Mouse (Mus musculus) kidney, embryonic 16.5 days (tissue): ENCODE measurements at regions not wholly inside any gene's neighbourhood (a gene's known extent, or its start where the extent isn't known, plus 50 kb on each side); places are given as distances from the start of the nearest gene placed in this dataset.

ENCODE experiments used
- ATAC-seq: fragments of 200-750 bp; cut with Nextera tagmentation; 2 replicates; pipeline ENCODE4 v1.8.0; 2017; ENCODE audit warnings: moderate TSS enrichment; ENCODE audit not compliant: low FRiP score, low TSS enrichment
- H3K27ac ChIP-seq: fragments of 300-500 bp; sonication (generic); 2 replicates; pipeline ENCODE4 v1.5.1; 2014; ENCODE audit warnings: low read length
- H3K27me3 ChIP-seq: fragments of 300-500 bp; sonication (generic); 2 replicates; pipeline ENCODE4 v1.6.1; 2014; ENCODE audit warnings: low read length, control low read depth, mixed read lengths; ENCODE audit not compliant: insufficient read depth
- H3K36me3 ChIP-seq: fragments of 300-500 bp; sonication (generic); 2 replicates; pipeline ENCODE4 v1.6.1; 2014; ENCODE audit warnings: low read length, control low read depth, mixed read lengths; ENCODE audit not compliant: insufficient read depth
- H3K4me1 ChIP-seq: fragments of 300-500 bp; sonication (generic); 2 replicates; pipeline ENCODE4 v1.6.1; 2014; ENCODE audit warnings: low read length, control low read depth, mixed read lengths; ENCODE audit not compliant: insufficient read depth
- H3K4me2 ChIP-seq: fragments of 300-500 bp; sonication (generic); replicated peaks from 2 replicates; pipeline ENCODE4 v1.6.1; 2014; ENCODE audit warnings: low read depth, low read length
- H3K4me3 ChIP-seq: fragments of 300-500 bp; sonication (generic); 2 replicates; pipeline ENCODE4 v1.5.1; 2014; ENCODE audit warnings: mild to moderate bottlenecking, low read length
- H3K9ac ChIP-seq: fragments of 300-500 bp; sonication (generic); replicated peaks from 2 replicates; pipeline ENCODE4 v1.6.1; 2014; ENCODE audit warnings: low read length
- H3K9me3 ChIP-seq: fragments of 300-500 bp; sonication (generic); 2 replicates; pipeline ENCODE4 v1.6.1; 2016; ENCODE audit warnings: low read length, control low read depth
- WGBS: fragments of 180-500 bp; shearing (Covaris S2); extraction: QIAGEN DNeasy Blood & Tissue Kit; methylation state at CpG from one replicate; pipeline ENCODE4 v1.1.7; 2014; 5-methylcytosine and 5-hydroxymethylcytosine counted together

DNA sequence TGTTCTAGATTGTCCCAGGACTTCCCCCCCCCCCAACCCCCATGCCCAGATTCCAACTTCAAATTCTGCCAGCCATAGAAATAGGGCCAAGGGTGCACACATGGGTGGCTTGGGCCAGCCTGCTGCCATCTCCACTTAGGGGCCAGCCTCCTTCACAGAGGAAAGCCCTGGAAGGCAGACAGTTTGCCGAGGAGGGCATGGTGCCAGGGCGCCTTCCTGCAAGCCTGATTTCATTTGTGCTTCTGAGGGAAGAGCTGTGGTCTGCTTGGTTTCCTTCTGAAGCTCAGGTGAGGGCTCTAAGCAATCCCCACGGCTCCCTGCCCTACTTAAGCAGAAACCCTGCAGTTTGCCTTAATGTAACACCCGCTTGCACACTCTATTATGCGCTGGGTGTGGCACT, 52.3 kb upstream of the Tcl1 start:
- ATAC-seq: no peak
- no peak overlapping the region for H3K27ac ChIP-seq
- H3K9me3 ChIP-seq: no peaks in the 10 kb centered on the region
- 73% methylated on average over 5 of the region's 5 CpGs for WGBS
- H3K4me2 ChIP-seq: no peak overlapping the region
- no peak overlapping the region for H3K4me3 ChIP-seq
- no peaks in the 10 kb centered on the region; the same call in 1 of the 2 replicates for H3K27me3 ChIP-seq
- no peak overlapping the region for H3K9ac ChIP-seq
- no peaks in the 10 kb centered on the region for H3K36me3 ChIP-seq
- no peaks in the 10 kb centered on the region for H3K4me1 ChIP-seq

DNA sequence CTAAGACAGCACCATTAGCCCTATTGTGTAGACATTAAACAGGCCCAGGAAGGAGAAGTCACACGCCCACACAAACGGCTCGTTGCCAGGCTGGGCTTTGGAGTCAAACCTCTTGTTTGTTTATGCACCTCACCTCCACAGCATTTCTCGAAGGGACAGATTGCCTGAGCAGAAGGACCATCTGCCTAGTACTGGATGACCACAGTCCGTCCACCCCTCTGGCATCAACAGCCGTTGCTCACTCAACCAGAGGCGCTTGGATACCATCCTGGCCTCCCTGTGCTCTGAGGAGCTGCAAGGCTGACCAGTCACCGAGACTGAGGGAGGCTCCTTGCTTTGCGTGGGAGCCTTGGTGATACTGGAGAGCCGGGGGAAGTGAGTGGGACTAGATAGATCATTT, 53.6 kb upstream of the Tunar start:
- H3K27me3 ChIP-seq: no peaks in the 10 kb centered on the region; the same call in 1 of the 2 replicates
- no peak overlapping the region for H3K4me2 ChIP-seq
- H3K9ac ChIP-seq: no peak overlapping the region
- no peaks in the 10 kb centered on the region for H3K36me3 ChIP-seq
- H3K27ac ChIP-seq: no peak overlapping the region
- H3K9me3 ChIP-seq: no peaks in the 10 kb centered on the region; the same call in 1 of the 2 replicates
- no peak overlapping the region for H3K4me3 ChIP-seq
- peak; percentile 84 for ATAC-seq
- no peaks in the 10 kb centered on the region for H3K4me1 ChIP-seq
- WGBS: 18% methylated on average over 10 of the region's 10 CpGs

DNA sequence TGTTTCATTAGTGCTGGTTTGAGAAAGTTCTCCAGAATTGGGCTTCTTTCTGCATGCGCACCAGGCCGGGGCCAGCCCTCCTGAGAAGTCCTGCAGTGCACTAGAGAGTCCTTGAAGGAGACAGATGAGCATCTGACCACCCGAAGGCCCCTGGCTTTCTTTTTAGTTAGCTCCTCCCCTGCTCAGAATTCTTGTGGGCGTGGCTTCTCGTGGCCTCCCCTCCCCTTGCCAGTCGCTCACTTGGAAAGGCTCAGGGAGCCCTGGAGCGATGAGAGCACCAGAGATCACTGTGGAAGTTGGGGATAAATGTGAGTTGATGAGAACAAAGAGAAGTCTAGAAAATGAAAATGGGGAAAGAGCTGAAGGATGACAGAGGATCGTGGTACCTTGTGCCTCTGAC, 52.6 kb upstream of the Tunar start:
- 26% methylated on average over 8 of the region's 8 CpGs for WGBS
- Histone ChIP-seq H3K4me2 (no peak overlapping the region), H3K9me3 (no peaks in the 10 kb centered on the region; the same call in 1 of the 2 replicates), H3K9ac (no peak overlapping the region), H3K27ac (no peak overlapping the region), H3K36me3 (no peaks in the 10 kb centered on the region), H3K4me1 (no peaks in the 10 kb centered on the region), H3K27me3 (no peaks in the 10 kb centered on the region; the same call in 1 of the 2 replicates), H3K4me3 (no peak overlapping the region)
- peak; percentile 24; the same call in 1 of the 2 replicates for ATAC-seq

DNA sequence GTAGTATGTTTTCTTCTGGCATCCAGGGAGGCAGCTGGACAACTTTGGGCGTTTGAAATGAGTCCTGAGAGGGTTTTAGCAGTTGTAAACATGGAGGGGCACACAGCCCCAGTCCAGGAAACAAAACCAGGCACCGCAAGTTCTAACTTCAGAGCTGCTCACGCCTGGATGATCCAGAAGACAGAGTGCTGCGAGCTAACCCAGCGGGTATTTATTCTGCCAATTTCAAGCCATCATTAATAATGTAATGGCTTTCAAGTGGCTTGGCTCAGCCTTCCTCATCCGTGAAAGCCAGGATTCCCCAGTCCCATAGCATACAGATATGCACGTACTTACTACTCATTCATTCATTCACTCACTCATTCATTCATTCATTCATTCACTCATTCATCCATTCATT, 51.6 kb upstream of the Tunar start:
- Histone ChIP-seq H3K4me2 (no peak overlapping the region), H3K9ac (no peak overlapping the region), H3K27ac (no peak overlapping the region), H3K4me1 (no peaks in the 10 kb centered on the region), H3K9me3 (no peaks in the 10 kb centered on the region; the same call in 1 of the 2 replicates), H3K27me3 (no peaks in the 10 kb centered on the region), H3K36me3 (no peaks in the 10 kb centered on the region), H3K4me3 (no peak overlapping the region)
- ATAC-seq: no peak
- WGBS: 65% methylated on average over 7 of the region's 7 CpGs
